Mouse (Mus musculus) lung, postnatal 0 days (tissue): ENCODE data around the gene Atf6.

Experiments used
- CTCF ChIP-seq: IDR thresholded peaks from 2 replicates; pipeline ENCODE4 v1.5.1; 2016; ENCODE audit warnings: antibody characterized with exemption, mild to moderate bottlenecking
- EP300 ChIP-seq: IDR thresholded peaks from 2 replicates; pipeline ENCODE4 v1.6.1; 2016; ENCODE audit warnings: antibody characterized with exemption, mild to moderate bottlenecking, control low read depth

DNA sequence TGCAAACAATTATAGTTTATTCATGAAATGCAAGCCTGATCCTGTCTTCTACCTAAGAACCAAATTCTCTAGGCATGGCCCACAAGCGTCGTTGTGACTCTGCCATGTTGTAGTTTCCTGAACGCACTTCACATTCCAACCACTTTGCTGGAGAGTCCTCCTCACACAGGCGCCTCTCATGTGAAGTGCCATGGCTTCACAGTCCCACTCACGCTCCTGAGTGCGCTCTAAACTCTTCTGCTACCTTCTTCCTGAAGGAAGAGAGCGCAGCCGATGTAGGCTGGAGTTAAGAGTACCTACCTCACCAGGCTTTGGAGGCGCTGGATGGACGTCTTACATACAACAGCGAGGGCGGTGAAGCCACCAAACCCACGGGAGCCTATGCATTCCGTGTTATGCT is 96.9 kb downstream of the Atf6 start:
- peak; percentile 28 for TF ChIP-seq CTCF
- peak; percentile 93 for TF ChIP-seq EP300
